Mouse (Mus musculus): ENCODE data around the gene Ubb.

Gene Ubb

DNA sequence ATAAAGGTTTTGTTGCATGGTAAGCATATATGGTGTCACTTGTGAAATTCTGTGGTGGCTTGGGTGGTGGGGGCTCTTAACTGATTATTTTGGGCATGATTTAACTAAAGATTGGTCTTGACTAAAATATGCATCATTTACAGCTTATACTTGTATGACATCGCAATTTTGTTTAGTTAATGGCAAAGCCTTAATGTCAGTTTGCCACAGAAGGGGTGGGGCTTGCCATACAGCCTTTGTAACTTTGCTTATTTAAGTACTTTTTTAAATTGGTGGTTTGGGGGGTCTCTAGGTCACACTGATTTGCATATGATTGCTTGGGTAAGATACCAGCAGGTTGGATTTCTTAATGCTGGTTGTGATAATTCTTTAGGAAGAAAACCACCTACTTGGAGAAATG is 2.2 kb downstream of the Ubb start:
- DNase-seq = no peak

DNA sequence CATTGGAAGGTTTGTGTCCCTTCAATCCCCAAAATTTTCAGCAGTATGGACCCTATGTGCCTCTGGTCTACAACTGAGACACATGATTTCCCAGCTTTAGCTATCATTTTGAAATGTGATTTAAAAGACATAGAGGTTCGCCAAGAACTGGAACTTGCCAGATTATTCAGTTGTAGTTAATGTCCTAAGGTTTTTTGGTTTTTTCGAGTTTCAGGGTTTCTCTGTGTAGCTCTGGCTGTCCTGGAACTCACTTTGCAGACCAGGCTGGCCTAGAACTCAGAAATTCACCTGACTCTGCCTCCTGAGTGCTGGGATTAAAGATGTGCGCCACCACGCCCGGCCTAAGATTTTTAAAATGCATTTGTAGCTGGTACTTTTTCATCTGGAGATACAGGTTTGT is 2.7 kb downstream of the Ubb start:
- DNase-seq = no peak

DNA sequence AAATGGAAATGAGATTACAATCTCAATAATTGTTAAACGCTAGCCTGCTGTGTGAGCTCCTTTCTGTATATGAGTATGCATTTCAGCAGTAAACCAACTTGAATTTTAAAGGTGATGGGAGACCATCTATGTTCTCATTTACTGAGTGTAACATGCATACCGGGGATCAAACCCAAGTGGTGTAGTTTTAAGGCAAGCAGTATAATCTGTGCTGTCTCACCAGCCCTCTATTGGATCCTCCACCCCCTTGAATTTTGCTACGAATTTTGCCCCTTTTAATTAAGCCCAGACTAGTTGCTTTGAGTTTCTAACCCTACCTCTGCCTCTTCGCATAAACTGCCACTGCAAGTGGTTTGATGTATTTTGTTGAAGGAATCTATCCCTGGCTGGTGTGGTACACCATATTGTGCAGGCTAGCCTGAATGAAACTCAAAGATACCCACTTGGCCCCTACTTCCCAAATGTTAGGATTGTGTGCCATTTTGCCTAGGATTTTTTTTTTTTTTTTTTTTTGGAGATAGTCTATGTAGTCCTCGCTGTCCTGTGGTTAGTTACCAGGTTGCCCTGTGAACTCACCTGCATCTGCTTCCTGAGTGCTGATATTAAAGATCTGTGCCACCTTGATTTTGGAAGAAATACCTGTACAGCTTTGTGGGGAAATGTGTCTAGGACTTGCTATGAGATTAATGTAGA is 3.3 kb downstream of the Ubb start:
- DNase-seq = no peak

DNA sequence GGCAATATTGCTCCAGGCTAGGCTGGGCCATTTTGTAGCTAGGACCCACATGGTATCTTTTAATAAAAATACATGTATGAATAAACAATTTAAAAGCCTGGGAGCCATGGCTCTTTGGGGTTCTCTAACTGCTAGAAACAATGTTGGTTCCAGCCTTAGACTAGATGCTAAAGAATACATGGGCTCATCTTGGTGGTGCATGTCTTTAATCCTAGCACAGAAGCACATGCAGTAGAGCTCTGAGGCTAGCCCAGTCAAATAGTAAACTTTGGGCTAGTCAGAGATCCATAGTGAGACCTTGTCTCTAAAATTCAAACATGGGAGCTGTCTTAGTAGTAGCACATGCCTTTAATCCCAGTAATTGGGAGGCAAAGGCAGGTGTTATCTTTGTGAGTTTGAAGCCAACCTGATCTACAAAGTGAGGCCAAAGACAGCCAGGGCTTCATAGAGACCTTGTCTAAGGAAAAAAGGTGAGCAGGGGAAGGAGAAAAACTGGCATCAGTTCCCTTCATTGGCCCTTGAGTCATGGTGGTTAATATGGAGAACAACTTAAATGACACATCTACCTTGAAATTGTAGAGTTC is 4.1 kb downstream of the Ubb start:
- DNase-seq = no peak

DNA sequence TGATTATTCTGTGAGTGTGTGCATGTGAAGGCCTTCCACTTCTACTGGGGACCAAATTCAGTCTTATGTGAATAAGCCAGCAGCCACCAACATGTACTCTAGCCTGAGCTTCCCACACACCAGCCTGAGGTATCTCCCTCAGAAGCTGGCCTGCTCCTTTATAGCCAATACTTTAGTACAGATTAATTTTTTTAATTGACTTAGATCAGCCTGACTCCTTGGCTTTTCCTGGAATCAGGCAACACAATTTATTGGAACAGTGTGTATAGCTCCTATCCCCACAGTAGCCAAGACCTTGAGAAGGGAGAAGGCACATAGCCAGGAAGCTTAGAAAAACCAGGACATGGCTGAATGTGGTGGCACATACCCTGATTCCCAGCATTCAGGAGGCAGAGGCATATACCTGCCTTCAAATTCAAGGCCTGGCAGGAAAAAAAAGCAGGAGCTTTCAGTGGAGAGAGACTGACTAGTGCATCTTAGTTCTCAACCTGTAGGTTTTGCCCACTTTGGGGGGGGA is 5.0 kb downstream of the Ubb start:
- DNase-seq = no peak

DNA sequence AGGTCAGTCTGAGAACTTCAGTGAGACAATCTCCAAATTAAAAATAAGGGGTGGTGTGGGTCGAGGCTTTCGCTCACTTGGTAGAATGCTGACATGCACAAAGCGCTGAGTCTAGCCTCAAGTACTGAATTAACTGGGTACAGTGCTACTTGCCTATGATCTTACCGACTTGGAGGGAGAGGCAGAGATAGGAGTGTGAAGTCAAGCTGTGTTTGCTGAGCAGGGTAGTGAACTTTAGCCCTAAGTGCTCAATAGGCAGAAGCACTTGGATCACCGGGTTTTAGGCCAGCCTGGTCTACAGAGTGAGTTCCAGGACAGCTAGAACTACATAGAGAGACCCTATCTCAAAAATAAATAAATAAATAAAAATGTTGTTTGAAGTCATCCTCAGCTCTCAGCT is 6.2 kb downstream of the Ubb start:
- peak; percentile 85 for DNase-seq

DNA sequence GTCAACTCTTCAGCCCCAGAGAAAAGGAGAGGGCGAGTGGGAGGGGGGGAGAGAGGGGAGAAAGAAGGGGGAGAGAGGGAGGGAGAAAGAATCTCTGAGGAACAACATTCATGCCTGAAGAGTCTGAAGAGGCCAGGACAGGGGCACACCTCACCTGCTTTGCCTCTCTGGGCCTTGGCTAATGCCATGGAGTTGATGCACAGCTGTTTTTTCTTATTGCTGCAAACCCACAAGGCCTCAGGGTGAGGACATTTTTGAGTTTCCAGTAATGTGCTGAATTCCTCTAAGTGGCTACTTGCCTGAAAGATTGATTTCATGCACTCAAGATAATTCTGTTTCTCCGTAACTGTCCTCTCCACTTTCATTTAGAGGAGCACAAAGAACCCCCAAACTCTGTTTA is 7.2 kb downstream of the Ubb start:
- DNase-seq = no peak

DNA sequence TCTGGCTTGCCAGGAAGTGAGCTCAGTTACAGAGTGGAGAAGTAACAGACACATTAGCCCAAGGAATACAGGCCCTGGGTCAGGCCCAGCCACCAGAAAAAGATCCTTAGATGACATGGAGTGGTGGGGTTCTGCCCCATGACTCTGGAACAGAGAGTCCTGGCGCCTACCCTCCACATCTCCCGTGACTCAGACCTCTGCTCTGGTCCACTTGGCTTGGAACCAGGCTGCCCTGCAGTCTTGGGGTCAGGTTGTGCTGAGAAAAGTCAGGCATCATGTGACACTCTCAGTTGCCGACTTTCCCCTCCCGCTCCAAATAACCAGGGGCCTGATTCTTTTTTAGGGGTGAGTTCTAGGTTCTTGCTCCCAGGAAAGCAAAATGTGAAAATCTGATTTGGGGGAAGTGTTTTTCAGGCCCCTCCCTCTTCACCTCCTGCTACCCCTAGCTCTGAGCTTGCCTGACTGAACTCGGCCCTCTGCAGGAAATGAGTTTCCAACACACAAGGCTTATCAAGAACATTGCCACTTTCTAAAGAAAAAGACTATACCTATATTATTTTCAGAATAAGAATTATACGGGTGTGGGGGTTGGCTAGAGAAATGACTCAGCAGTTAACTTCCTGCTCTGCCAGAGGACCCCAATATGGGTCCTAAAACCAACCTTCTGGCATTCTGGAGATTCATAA is 8.1 kb downstream of the Ubb start:
- peak; percentile 95 for DNase-seq

DNA sequence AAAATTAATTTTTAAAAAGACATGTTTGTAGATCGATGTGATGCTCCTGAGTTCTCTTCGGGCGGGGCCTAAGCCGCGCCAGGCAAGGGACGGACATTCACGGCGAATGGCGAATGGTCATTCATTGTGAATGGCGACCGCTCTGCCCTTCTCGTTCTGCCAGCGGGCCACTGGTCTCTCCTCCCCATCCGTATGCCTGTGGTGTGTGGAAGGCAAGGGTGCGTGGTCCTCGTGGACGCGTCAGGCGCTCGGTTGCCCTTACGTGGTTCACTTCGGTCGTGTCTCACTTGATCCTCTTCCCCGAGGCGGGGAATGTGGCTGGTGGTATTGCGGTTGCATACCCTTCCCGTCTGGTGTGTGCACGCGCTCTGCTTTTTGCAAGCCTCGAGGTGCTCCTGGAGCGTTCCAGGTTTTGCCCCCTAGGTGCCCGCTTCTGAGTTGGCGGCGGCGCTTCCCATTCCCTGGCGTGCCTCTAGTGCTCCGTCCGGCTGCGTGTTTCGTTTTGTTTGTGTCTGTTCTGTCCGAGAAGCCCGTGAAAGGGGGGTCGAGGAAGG is 9.6 kb downstream of the Ubb start:
- DNase-seq = no peak

DNA sequence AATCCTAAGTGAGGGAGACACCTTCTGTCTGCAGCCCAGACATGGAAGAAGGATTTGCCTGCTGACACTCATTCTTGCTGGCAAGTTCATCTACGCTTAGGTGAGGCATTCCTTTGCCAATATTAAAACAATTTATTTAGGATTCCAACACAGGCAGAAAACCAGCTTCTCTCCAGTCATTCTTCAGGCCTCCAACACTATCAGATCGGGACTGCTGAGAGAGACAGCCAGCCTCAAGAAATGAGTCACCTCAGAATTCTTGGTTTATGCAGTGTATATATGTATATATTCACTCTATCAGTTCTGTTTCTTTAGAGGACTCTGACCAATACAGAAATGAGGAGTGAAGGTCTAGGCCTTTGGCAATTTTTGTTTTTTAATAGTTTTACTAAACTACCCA is 12.6 kb downstream of the Ubb start:
- no peak for DNase-seq

DNA sequence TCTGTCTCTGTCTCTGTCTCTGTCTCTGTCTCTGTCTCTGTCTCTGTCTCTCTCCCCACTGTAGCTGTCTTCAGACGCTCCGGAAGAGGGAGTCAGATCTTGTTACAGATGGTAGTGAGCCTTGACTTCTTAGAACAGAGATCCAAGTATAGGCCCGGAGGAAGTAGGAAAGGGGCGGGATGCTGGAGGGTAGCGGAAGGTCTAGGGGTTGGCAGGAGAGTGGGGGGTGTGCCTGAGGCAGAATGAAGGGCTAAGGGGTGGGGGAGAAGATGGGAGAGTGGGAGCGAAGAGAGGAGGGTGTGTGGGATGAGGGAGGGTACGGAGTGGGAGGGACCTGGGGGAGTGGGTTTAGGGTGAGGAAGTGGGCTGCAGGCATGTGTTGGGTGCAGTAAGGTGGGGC is 14.8 kb downstream of the Ubb start:
- no peak for DNase-seq

DNA sequence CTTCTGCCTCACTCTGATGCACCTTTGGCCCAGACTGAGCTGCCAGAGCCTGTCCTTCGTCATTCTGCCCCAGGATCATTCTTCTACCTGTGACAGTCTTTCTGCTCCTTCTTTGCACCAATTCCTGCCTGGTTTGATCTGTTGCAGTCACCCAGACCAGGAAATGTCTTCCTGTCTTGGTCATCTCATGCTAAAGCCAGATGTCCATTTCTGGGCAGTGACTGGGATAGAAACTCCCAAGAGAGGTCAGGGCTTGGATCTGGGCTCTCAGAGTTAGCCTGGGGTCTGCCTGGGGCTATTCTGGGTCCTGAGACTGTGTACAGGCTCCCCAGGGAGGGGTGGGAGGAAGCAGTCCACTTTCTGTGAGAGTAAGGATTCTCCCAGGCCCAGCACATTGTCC is 15.2 kb downstream of the Ubb start:
- no peak for DNase-seq

DNA sequence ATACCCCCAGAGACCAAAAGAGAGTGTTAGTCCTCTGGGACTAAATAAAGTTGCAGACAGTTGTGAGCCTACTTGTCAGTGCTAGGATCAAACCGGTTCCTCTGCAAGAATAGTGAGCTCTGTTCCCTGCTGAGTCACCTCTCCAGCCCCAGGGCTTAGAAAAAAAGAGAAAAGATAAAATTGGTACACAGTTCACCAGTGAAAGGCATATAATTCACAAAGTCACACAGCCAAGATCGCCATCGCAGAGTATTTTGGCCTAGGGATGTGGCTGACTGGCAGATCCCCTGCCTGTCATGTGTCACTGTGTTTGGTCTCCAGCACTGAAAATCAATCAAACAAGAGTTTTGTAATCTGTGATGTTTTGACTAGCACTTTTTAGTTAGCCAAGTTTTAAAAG is 17.3 kb downstream of the Ubb start:
- no peak for DNase-seq

DNA sequence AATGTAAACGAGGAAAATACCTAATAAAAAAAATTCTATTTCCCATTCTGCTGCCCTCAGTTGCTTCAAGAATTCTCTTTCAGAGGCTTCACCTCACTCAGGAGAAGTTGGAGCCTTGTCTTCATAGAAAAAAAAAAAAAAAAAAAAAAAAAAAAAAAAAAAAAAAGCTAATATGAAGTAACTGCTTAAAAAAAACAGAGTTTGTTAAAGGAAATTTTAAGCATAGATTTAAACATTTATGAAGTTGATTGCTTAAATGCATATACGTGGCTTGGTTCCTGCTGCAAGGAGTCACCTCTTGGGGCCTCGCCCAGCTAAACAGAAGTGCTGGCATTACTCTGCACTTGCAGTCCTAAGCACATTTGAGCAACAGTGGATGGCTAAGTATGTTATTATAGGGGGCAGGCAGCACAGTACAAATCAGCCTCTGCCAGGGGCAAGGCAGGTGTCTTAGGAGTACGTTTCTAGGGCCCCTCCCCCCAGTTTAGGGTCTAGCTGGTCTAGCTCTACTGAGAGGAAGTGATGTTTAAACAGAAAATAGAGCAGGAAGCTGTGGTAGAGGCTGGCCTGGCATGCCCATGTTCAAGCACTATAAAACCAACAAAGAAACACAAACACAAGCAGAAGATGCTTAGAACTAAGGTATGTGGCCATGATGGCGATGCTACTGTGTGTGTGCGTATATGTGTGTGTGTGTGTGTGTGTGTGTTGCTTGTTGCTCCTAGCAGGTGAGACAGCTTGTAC is 23.2 kb downstream of the Ubb start, which contains the start of gene Trpv2:
Gene Trpv2 (plus strand): TSS at position 528 of the 744 bp plus-strand sequence.
- no peak for DNase-seq

DNA sequence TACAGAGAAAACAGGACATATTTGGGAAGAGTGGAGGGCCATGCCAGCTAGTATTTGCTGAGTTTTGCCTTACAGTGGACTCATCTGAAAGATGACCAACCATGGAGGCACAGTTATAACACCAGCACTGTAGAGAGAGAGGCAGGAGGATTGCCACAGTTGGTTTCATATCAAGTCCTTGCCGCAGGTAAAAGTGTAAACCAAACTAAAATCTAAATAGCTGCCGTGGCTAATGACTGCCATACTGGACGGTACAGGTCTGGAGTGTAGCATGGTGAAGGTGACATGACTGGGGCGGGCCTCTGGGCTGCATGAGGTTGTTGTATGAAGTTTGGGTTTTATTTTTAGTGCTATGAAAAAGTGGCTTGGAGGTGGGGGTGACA is 23.7 kb downstream of the Ubb start:
- no peak for DNase-seq

DNA sequence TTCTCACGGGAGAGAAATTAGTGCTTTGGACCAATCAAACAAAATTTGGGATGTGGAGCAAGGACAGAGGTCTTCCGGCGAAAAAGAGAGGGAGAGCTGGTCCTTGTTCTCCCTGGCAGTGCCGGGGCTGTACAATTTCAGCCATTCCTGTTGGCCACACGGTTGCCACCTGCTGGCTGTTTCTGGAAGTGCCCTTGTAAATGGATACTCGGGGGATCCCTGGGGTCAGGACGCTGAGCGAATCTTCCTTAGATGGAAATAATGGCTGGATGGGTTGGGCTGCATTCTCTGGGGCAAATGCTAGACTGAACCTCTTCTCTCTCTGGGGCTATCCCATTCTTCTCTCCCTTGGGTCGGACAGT is 24.3 kb downstream of the Ubb start:
- DNase-seq = peak; percentile 88

DNA sequence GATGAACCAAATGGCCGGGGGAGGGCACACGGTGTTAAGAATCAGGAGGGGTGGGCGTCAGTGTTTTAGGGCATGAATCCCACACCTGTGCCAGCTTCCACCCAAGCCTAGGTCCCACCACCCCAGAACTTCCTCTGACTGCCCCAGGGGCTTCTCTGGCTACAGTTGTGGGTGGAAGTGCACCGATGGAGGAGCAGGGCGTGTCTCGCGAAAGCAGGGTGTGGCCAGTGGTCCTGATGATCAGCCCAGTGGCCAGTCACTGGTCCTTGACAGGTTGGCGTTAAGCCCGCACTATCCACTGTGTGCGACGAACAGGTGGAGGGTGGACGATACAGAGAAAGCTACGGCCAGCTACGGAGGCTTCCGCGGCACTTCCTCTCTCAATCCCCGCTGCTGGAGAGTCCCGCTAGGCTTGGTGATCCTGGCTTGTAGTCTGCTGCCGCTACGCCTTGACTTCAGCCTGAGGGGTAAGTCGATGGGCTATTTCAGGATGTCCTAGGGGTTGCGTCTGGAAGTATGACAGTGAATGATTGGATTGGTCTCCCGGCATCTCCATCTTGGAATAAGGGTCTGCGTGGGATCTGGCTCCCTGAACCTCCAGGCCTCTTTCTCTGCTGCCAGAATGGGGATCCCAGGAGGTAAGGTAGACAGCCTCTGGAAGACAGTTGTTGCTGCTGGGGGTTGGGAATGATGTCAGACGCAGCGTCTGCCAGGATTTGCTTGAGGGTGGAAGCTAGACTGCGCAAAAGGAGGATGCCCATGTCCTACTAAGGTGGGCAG is 24.9 kb downstream of the Ubb start:
- no peak for DNase-seq

DNA sequence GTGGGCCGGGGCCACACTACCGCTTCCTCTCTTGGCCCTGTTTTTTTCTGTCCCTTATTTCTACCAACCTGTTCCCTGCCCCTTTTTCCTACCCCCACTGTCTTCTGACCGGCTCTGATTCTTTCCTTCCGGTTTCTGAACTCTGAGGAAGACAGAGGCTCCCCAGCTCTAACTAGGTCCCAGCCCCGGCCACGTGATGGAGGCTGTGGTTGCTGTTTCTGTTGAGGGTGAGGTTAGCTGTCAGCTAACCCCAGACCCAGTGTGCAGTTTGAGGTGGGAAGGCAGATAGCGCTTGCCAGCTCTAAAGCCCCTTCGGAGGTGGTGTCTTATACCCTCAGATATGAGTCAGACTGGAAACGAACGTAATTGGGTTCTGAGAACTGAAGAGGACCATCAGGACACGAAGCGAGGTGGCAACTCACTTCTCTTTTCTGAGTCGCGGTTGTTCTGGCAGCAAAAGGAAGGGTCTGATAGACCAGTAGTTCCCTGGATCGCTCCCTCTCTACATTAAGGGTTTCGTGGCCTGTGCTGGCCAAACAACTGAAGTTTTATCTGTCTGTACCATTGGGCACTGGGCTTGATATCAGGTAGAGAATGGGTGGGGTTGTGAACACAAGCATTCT is 25.7 kb downstream of the Ubb start:
- DNase-seq = no peak

DNA sequence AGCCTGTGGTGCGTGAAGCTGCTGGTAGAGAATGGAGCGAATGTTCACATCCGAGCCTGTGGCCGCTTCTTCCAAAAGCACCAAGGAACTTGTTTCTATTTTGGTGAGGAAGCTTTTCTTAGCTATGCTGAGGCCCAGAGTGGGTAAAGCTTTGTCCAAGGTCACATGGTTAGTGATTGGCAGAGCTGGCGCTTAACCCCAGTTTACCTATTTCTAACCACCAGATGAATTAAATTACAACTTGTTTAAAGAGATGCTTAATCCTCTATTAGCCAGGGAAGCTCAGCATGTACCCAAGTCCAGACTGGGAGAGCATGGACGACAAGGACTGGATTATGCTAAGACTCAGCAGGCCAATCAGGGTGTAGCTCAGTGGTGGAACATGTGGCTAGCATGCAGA is 32.1 kb downstream of the Ubb start:
- peak; percentile 72 for DNase-seq

DNA sequence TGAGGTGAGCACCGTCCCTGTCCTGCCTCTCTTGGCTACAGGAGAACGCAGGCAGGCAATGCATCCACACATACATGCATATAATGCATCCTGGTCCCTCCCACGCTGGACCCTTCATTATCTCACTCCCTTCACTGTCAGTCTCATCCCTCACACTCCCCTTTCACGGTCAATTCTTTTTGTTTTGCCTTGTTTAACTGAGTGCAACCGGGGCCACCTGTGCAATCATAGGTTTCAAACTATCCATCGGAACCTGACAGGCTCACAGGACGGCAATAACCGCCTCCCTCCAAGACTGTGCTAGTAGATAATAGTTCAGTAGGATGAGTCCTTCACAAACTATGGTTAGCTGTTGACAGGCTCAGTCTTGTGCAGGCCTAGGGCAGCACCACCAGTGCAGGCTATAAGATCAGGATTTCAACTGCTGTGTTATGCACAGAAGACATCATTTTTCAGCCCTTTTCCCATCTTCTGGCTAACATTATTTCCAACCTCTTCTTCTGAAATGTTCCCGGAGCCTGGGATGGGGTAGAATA is 33.8 kb downstream of the Ubb start:
- no peak for DNase-seq

DNA sequence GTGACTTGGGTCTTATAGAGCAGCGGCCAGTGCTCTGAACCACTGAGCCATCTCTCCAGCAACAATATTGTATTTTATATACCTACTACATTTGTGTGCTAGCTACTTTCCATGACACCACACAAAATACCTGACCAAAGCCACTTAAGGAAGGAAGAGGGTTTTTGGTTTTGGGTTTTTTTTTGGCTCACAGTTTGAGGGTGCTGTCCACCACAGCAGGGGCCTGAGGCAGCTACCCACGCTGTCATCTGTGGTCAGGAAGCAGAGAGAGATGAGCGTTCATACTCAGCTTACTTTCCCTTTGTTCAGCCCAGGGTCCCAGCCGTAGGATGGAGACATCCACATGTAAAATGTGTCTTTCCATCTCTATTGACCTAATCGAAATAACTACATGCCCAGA is 36.1 kb downstream of the Ubb start:
- no peak for DNase-seq

DNA sequence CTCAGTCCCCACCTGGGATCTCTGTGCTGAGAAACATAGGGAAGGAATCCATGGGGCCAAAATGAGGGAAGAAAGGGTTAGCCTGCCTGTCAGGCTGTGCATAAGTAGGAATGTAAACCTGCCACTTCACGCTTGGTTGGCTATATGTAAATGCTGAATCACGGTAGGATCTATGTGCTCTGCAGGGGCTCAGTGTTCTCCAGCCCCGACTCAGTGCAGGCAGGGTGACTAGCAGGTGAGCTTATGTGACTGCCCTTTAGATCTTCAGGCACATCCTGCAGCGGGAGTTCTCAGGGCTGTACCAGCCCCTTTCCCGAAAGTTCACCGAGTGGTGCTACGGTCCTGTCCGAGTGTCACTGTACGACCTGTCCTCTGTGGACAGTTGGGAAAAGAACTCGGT is 38.4 kb downstream of the Ubb start:
- no peak for DNase-seq
